Mouse (Mus musculus) frontal cortex, postnatal 25 days (tissue): ENCODE data around the gene Olfr873.
"Not testable (repeated sequence)": the region's sequence is repeated elsewhere in the genome, so short reads cannot be mapped to it uniquely, and the experiment has no call there.

ENCODE experiments used
- DNase-seq, 2 experiments: peaks; one replicate each; pipeline ENCODE4 v3.0.0; 2022; ENCODE audit warnings: low spot score in 2 of 2

The Olfr873 gene

GRCm38 (mm10) chr9:20298232-20298631, at the start of gene Olfr873:
Olfr873 (plus strand) TSS chr9:20298532.
- DNase-seq: no peak

- DNase-seq: no peak
These were observed 16.3 kb upstream of the Olfr873 start, which contains the start of gene Olfr39 for GRCm38 (mm10) chr9:20282051-20282450. Olfr39 (plus strand) TSS chr9:20282351.

- DNase-seq: not testable (repeated sequence)
These were observed 2.8 kb upstream of the Olfr873 start for GRCm38 (mm10) chr9:20295562-20295961.

- no peak for DNase-seq
These were observed 37.7 kb downstream of the Olfr873 start, which contains the start of gene Olfr18 for GRCm38 (mm10) chr9:20335994-20336393. Olfr18 (minus strand) TSS chr9:20336094.

DNA sequence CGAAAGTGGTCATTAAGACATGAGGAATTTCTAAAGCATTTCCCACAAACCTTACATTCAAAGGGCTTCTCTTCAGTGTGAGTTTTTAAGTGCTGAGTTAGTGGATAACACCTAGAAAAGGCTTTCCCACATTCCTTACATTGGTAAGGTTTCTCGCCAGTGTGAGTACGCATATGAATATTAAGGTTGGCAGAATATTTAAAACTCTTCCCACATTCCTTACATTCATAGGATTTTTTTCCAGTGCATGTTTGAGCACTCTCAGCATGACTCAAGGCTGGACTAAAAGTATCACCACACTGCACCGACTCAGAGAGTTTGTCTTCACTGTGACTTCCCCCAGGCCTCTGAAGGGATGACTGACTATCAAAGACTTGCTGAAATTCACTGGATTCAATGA, 50.2 kb downstream of the Olfr873 start:
- DNase-seq: no peak
